Mouse (Mus musculus) embryo, embryonic 9.5 days (tissue): ENCODE data around the gene Pld1.

Experiments used
- DNase-seq: peaks from one replicate; pipeline ENCODE4 v3.0.0-alpha.2; 2017; ENCODE audit errors: extremely low spot score

The Pld1 gene

GRCm38 (mm10) chr3:27991100-27991703 is 52.7 kb downstream of the Pld1 start:
- no peak for DNase-seq

- no peak for DNase-seq
Observed at GRCm38 (mm10) chr3:27994175-27994990, 55.9 kb downstream of the Pld1 start.

GRCm38 (mm10) chr3:28004321-28004720 is 65.8 kb downstream of the Pld1 start:
- no peak for DNase-seq

GRCm38 (mm10) chr3:28007684-28008083 is 69.2 kb downstream of the Pld1 start:
- no peak for DNase-seq

- DNase-seq = no peak
Observed at GRCm38 (mm10) chr3:28008369-28008768, 69.9 kb downstream of the Pld1 start.

- no peak for DNase-seq
Observed at GRCm38 (mm10) chr3:28012177-28012576, 73.7 kb downstream of the Pld1 start.

GRCm38 (mm10) chr3:28013441-28013840 is 74.9 kb downstream of the Pld1 start:
- DNase-seq = no peak

GRCm38 (mm10) chr3:28017002-28017401 is 78.5 kb downstream of the Pld1 start:
- no peak for DNase-seq

- no peak for DNase-seq
Observed at GRCm38 (mm10) chr3:28019727-28020126, 81.2 kb downstream of the Pld1 start.

GRCm38 (mm10) chr3:28020404-28020803 is 81.9 kb downstream of the Pld1 start:
- no peak for DNase-seq

GRCm38 (mm10) chr3:28022191-28022590 is 83.7 kb downstream of the Pld1 start:
- no peak for DNase-seq

- peak; percentile 8 for DNase-seq
Observed at GRCm38 (mm10) chr3:28026876-28027275, 88.4 kb downstream of the Pld1 start.

GRCm38 (mm10) chr3:28028456-28028855 is 90.0 kb downstream of the Pld1 start:
- DNase-seq = no peak

GRCm38 (mm10) chr3:28030860-28031259 is 92.4 kb downstream of the Pld1 start:
- DNase-seq = no peak

- no peak for DNase-seq
Observed at GRCm38 (mm10) chr3:28031643-28032243, 93.2 kb downstream of the Pld1 start.

- no peak for DNase-seq
Observed at GRCm38 (mm10) chr3:28033898-28034297, 95.4 kb downstream of the Pld1 start.

GRCm38 (mm10) chr3:28034707-28035333 is 96.3 kb downstream of the Pld1 start:
- DNase-seq = no peak

GRCm38 (mm10) chr3:28037320-28037932 is 98.9 kb downstream of the Pld1 start:
- DNase-seq = no peak

- no peak for DNase-seq
Observed at GRCm38 (mm10) chr3:28038106-28038505, 99.6 kb downstream of the Pld1 start.

- no peak for DNase-seq
Observed at GRCm38 (mm10) chr3:28039760-28040159, 101.3 kb downstream of the Pld1 start.

- no peak for DNase-seq
Observed at GRCm38 (mm10) chr3:28041236-28041635, 102.7 kb downstream of the Pld1 start.

- no peak for DNase-seq
Observed at GRCm38 (mm10) chr3:28042366-28042765, 103.9 kb downstream of the Pld1 start.
